Mouse (Mus musculus): ENCODE results near the gene Map2k5. TPM values are rescaled to one million over a fixed set of nuclear protein-coding genes. Genes with fewer than 3 reads are reported as not detected.

The Map2k5 gene
- polyA plus RNA-seq, 1 experiment from 2014 or later = 23.5 TPM

GRCm38 (mm10) chr9:63269839-63270238 is 107.9 kb downstream of the Map2k5 start:
- H3K4me3 ChIP-seq (ENCODE audit: low read depth, low read length) = no peak overlapping the region
- H3K9ac ChIP-seq (ENCODE audit: low read depth, low read length) = no peak overlapping the region
- 66% methylated on average over 3 of the region's 3 CpGs for WGBS
- H3K4me1 ChIP-seq (replicated peaks; ENCODE audit: control insufficient read depth, insufficient read depth, low read length) = no peaks in the 10 kb centered on the region
- no peak for DNase-seq (ENCODE audit: low spot score)
- H3K27ac ChIP-seq (ENCODE audit: low read depth, low read length) = no peak overlapping the region
- 0 out of 2 replicates have a peak, but pooled peaks cover 2% of the 10 kb centered on the region for H3K36me3 ChIP-seq (ENCODE audit: control insufficient read depth, insufficient read depth, low read length)
- H3K27me3 ChIP-seq (replicated peaks; ENCODE audit: control insufficient read depth, insufficient read depth, low read length) = no peaks in the 10 kb centered on the region
- no peak for ATAC-seq (replicated peaks; ENCODE audit: low FRiP score)
- no peaks in the 10 kb centered on the region for H3K9me3 ChIP-seq (ENCODE audit: control insufficient read depth, low read length)
- no peak overlapping the region for H3K4me2 ChIP-seq

- no peaks in the 10 kb centered on the region for H3K27me3 ChIP-seq (replicated peaks; ENCODE audit: control insufficient read depth, insufficient read depth, low read length)
- H3K9ac ChIP-seq (ENCODE audit: low read depth, low read length) = no peak overlapping the region
- 71% methylated on average over 1 of the region's 1 CpGs for WGBS
- no peak overlapping the region for H3K27ac ChIP-seq (ENCODE audit: low read depth, low read length)
- H3K4me1 ChIP-seq (replicated peaks; ENCODE audit: control insufficient read depth, insufficient read depth, low read length) = no peaks in the 10 kb centered on the region
- H3K36me3 ChIP-seq (ENCODE audit: control insufficient read depth, insufficient read depth, low read length) = 0 out of 2 replicates have a peak, but pooled peaks cover 2% of the 10 kb centered on the region
- no peak overlapping the region for H3K4me3 ChIP-seq (ENCODE audit: low read depth, low read length)
- no peaks in the 10 kb centered on the region for H3K9me3 ChIP-seq (ENCODE audit: control insufficient read depth, low read length)
- ATAC-seq (replicated peaks; ENCODE audit: low FRiP score) = no peak
- no peak for DNase-seq (ENCODE audit: low spot score)
- no peak overlapping the region for H3K4me2 ChIP-seq
Measured at GRCm38 (mm10) chr9:63263188-63263587, 114.5 kb downstream of the Map2k5 start.

GRCm38 (mm10) chr9:63258768-63259167 is 118.9 kb downstream of the Map2k5 start:
- Histone ChIP-seq H3K27me3 (replicated peaks; ENCODE audit: control insufficient read depth, insufficient read depth, low read length) (no peaks in the 10 kb centered on the region), H3K9ac (ENCODE audit: low read depth, low read length) (no peak overlapping the region), H3K36me3 (ENCODE audit: control insufficient read depth, insufficient read depth, low read length) (peaks cover 2% of the 10 kb centered on the region; the same call in 1 of the 2 replicates), H3K4me3 (ENCODE audit: low read depth, low read length) (no peak overlapping the region), H3K27ac (ENCODE audit: low read depth, low read length) (no peak overlapping the region), H3K9me3 (ENCODE audit: control insufficient read depth, low read length) (no peaks in the 10 kb centered on the region), H3K4me2 (no peak overlapping the region), H3K4me1 (replicated peaks; ENCODE audit: control insufficient read depth, insufficient read depth, low read length) (no peaks in the 10 kb centered on the region)
- no peak for DNase-seq (ENCODE audit: low spot score)
- no peak for ATAC-seq (replicated peaks; ENCODE audit: low FRiP score)
- 85% methylated on average over 3 of the region's 3 CpGs for WGBS

GRCm38 (mm10) chr9:63257739-63258138 is 120.0 kb downstream of the Map2k5 start:
- H3K4me2 ChIP-seq = no peak overlapping the region
- H3K9me3 ChIP-seq (ENCODE audit: control insufficient read depth, low read length) = no peaks in the 10 kb centered on the region
- no peaks in the 10 kb centered on the region for H3K4me1 ChIP-seq (replicated peaks; ENCODE audit: control insufficient read depth, insufficient read depth, low read length)
- 86% methylated on average over 4 of the region's 4 CpGs for WGBS
- H3K27ac ChIP-seq (ENCODE audit: low read depth, low read length) = no peak overlapping the region
- H3K9ac ChIP-seq (ENCODE audit: low read depth, low read length) = no peak overlapping the region
- ATAC-seq (replicated peaks; ENCODE audit: low FRiP score) = no peak
- no peaks in the 10 kb centered on the region for H3K27me3 ChIP-seq (replicated peaks; ENCODE audit: control insufficient read depth, insufficient read depth, low read length)
- no peak overlapping the region for H3K4me3 ChIP-seq (ENCODE audit: low read depth, low read length)
- peaks cover 4% of the 10 kb centered on the region; the same call in 1 of the 2 replicates for H3K36me3 ChIP-seq (ENCODE audit: control insufficient read depth, insufficient read depth, low read length)
- no peak for DNase-seq (ENCODE audit: low spot score)

- no peak for DNase-seq (ENCODE audit: low spot score)
- Histone ChIP-seq H3K9ac (ENCODE audit: low read depth, low read length) (no peak overlapping the region), H3K27me3 (replicated peaks; ENCODE audit: control insufficient read depth, insufficient read depth, low read length) (no peaks in the 10 kb centered on the region), H3K4me3 (ENCODE audit: low read depth, low read length) (no peak overlapping the region), H3K4me2 (no peak overlapping the region), H3K36me3 (ENCODE audit: control insufficient read depth, insufficient read depth, low read length) (0 out of 2 replicates have a peak, but pooled peaks cover 2% of the 10 kb centered on the region), H3K27ac (ENCODE audit: low read depth, low read length) (no peak overlapping the region), H3K4me1 (replicated peaks; ENCODE audit: control insufficient read depth, insufficient read depth, low read length) (no peaks in the 10 kb centered on the region), H3K9me3 (ENCODE audit: control insufficient read depth, low read length) (no peaks in the 10 kb centered on the region)
- WGBS = 90% methylated on average over 19 of the region's 19 CpGs
- ATAC-seq (replicated peaks; ENCODE audit: low FRiP score) = no peak
Measured at GRCm38 (mm10) chr9:63250841-63251626, 126.7 kb downstream of the Map2k5 start.

- Histone ChIP-seq H3K4me1 (replicated peaks; ENCODE audit: control insufficient read depth, insufficient read depth, low read length) (no peaks in the 10 kb centered on the region), H3K4me2 (no peak overlapping the region), H3K27me3 (replicated peaks; ENCODE audit: control insufficient read depth, insufficient read depth, low read length) (no peaks in the 10 kb centered on the region), H3K36me3 (ENCODE audit: control insufficient read depth, insufficient read depth, low read length) (0 out of 2 replicates have a peak, but pooled peaks cover 2% of the 10 kb centered on the region), H3K4me3 (ENCODE audit: low read depth, low read length) (no peak overlapping the region), H3K9ac (ENCODE audit: low read depth, low read length) (no peak overlapping the region), H3K27ac (ENCODE audit: low read depth, low read length) (no peak overlapping the region), H3K9me3 (ENCODE audit: control insufficient read depth, low read length) (no peaks in the 10 kb centered on the region)
- no peak for ATAC-seq (replicated peaks; ENCODE audit: low FRiP score)
- no peak for DNase-seq (ENCODE audit: low spot score)
Measured at GRCm38 (mm10) chr9:63248095-63248787, 129.5 kb downstream of the Map2k5 start.

GRCm38 (mm10) chr9:63246568-63247169 is 131.0 kb downstream of the Map2k5 start:
- Histone ChIP-seq H3K27me3 (replicated peaks; ENCODE audit: control insufficient read depth, insufficient read depth, low read length) (no peaks in the 10 kb centered on the region), H3K4me3 (ENCODE audit: low read depth, low read length) (no peak overlapping the region), H3K4me2 (no peak overlapping the region), H3K36me3 (ENCODE audit: control insufficient read depth, insufficient read depth, low read length) (no peaks in the 10 kb centered on the region), H3K9me3 (ENCODE audit: control insufficient read depth, low read length) (no peaks in the 10 kb centered on the region), H3K4me1 (replicated peaks; ENCODE audit: control insufficient read depth, insufficient read depth, low read length) (no peaks in the 10 kb centered on the region), H3K9ac (ENCODE audit: low read depth, low read length) (no peak overlapping the region), H3K27ac (ENCODE audit: low read depth, low read length) (no peak overlapping the region)
- DNase-seq (ENCODE audit: low spot score) (no peak), ATAC-seq (replicated peaks; ENCODE audit: low FRiP score) (no peak)
- 60% methylated on average over 5 of the region's 5 CpGs for whole genome bisulfite sequencing

- no peak overlapping the region for H3K9ac ChIP-seq (ENCODE audit: low read depth, low read length)
- H3K4me2 ChIP-seq = no peak overlapping the region
- ATAC-seq (replicated peaks; ENCODE audit: low FRiP score) (no peak), DNase-seq (ENCODE audit: low spot score) (no peak)
- no peak overlapping the region for H3K4me3 ChIP-seq (ENCODE audit: low read depth, low read length)
- no peaks in the 10 kb centered on the region for H3K36me3 ChIP-seq (ENCODE audit: control insufficient read depth, insufficient read depth, low read length)
- no peaks in the 10 kb centered on the region for H3K9me3 ChIP-seq (ENCODE audit: control insufficient read depth, low read length)
- 44% methylated on average over 6 of the region's 6 CpGs for WGBS
- H3K27ac ChIP-seq (ENCODE audit: low read depth, low read length) = no peak overlapping the region
- no peaks in the 10 kb centered on the region for H3K4me1 ChIP-seq (replicated peaks; ENCODE audit: control insufficient read depth, insufficient read depth, low read length)
- no peaks in the 10 kb centered on the region for H3K27me3 ChIP-seq (replicated peaks; ENCODE audit: control insufficient read depth, insufficient read depth, low read length)
Measured at GRCm38 (mm10) chr9:63241961-63242360, 135.7 kb downstream of the Map2k5 start.
